Mouse (Mus musculus) MEL (cell line): ENCODE data around the gene Srbd1. TPM values are rescaled to one million over a fixed set of nuclear protein-coding genes. Genes with fewer than 3 reads are reported as not detected.

ENCODE experiments used
- DNase-seq: peaks from one replicate; pipeline ENCODE4 v3.0.0; 2011; ENCODE audit warnings: low read depth, low spot score
- H3K27ac ChIP-seq: 2 replicates; pipeline ENCODE4 v1.5.1; 2012; ENCODE audit warnings: low read depth, mild to moderate bottlenecking, control low read depth, low read length, moderate library complexity; ENCODE audit not compliant: control insufficient read depth
- H3K27me3 ChIP-seq, 2 experiments: fragments of 150-350 bp in 1 of 2; sonication (generic) in 1 of 2; 2 replicates each; pipeline ENCODE4 v1.6.1; 2012; ENCODE audit warnings: low read length in 2 of 2, mild to moderate bottlenecking in 2 of 2, improper control_type of control experiment in 1 of 2, moderate library complexity in 1 of 2; ENCODE audit not compliant: insufficient read depth in 2 of 2, control insufficient read depth in 1 of 2
- H3K36me3 ChIP-seq, 2 experiments: 2 replicates each; pipeline ENCODE4 v1.6.1; 2012 to 2014; ENCODE audit warnings: low read length in 2 of 2, improper control_type of control experiment in 1 of 2, inconsistent platforms in 1 of 2, mild to moderate bottlenecking in 1 of 2; ENCODE audit not compliant: insufficient read depth in 2 of 2, control insufficient read depth in 1 of 2
- H3K4me1 ChIP-seq, 2 experiments: fragments of 150-350 bp in 1 of 2; sonication (generic) in 1 of 2; 2 replicates each; pipeline ENCODE4 v1.6.1; 2012; ENCODE audit warnings: low read length in 2 of 2, improper control_type of control experiment in 1 of 2, mild to moderate bottlenecking in 1 of 2; ENCODE audit not compliant: insufficient read depth in 2 of 2, control insufficient read depth in 1 of 2
- H3K4me3 ChIP-seq, 2 experiments: fragments of 150-350 bp in 1 of 2; sonication (generic) in 1 of 2; 2 replicates each; pipeline ENCODE4 v1.5.1; 2012; ENCODE audit warnings: low read depth in 2 of 2, low read length in 2 of 2, mild to moderate bottlenecking in 2 of 2, moderate library complexity in 2 of 2, control low read depth in 1 of 2, improper control_type of control experiment in 1 of 2; ENCODE audit not compliant: control insufficient read depth in 1 of 2, insufficient read depth in 1 of 2
- H3K79me2 ChIP-seq: 2 replicates; pipeline ENCODE4 v1.6.1; 2012; ENCODE audit warnings: mild to moderate bottlenecking, low read length, moderate library complexity; ENCODE audit not compliant: control insufficient read depth, poor library complexity, insufficient read depth
- H3K9ac ChIP-seq: 2 replicates; pipeline ENCODE4 v1.6.1; 2012; ENCODE audit warnings: low read depth, mild to moderate bottlenecking, control low read depth, low read length, moderate library complexity; ENCODE audit not compliant: control insufficient read depth, poor library complexity, severe bottlenecking
- H3K9me3 ChIP-seq: fragments of 150-350 bp; sonication (generic); replicated peaks from 2 replicates; pipeline ENCODE4 v1.6.1; 2012; ENCODE audit warnings: mild to moderate bottlenecking, low read length, improper control_type of control experiment, moderate library complexity; ENCODE audit not compliant: insufficient read depth
- BHLHE40 ChIP-seq: IDR thresholded peaks from 2 replicates; pipeline ENCODE4 v1.6.1; 2012; ENCODE audit warnings: low read depth, mild to moderate bottlenecking, inconsistent platforms, low read length, improper control_type of control experiment, borderline replicate concordance
- CHD1 ChIP-seq: IDR thresholded peaks from 2 replicates; pipeline ENCODE4 v1.6.1; 2012; ENCODE audit warnings: low read depth, mild to moderate bottlenecking, inconsistent platforms, low read length, improper control_type of control experiment
- CHD2 ChIP-seq: IDR thresholded peaks from 2 replicates; pipeline ENCODE4 v1.6.1; 2011; ENCODE audit warnings: low read length, improper control_type of control experiment
- CTCF ChIP-seq, 3 experiments: IDR thresholded peaks in 2 of 3; conservative IDR thresholded peaks in 1 of 3; 2 replicates each; pipeline ENCODE4 v1.5.1; 2011 to 2012; ENCODE audit warnings: low read length in 3 of 3, low read depth in 2 of 3, mild to moderate bottlenecking in 2 of 3, improper control_type of control experiment in 1 of 3, inconsistent platforms in 1 of 3, mixed read lengths in 1 of 3, moderate library complexity in 1 of 3; ENCODE audit not compliant: control insufficient read depth in 1 of 3, insufficient read depth in 1 of 3, poor library complexity in 1 of 3, severe bottlenecking in 1 of 3
- ELF1 ChIP-seq: IDR thresholded peaks from 2 replicates; pipeline ENCODE4 v1.6.1; 2014; ENCODE audit warnings: low read depth, mild to moderate bottlenecking, inconsistent platforms, low read length, improper control_type of control experiment, moderate library complexity
- EP300 ChIP-seq, 2 experiments: IDR thresholded peaks; 2 replicates each; pipeline ENCODE4 v1.6.1; 2011; ENCODE audit warnings: improper control_type of control experiment in 2 of 2, low read length in 2 of 2, low read depth in 1 of 2, mild to moderate bottlenecking in 1 of 2
- GABPA ChIP-seq: IDR thresholded peaks from 2 replicates; pipeline ENCODE4 v1.6.1; 2012; ENCODE audit warnings: low read depth, mild to moderate bottlenecking, inconsistent platforms, low read length, improper control_type of control experiment, moderate library complexity
- GATA1 ChIP-seq: IDR thresholded peaks from 2 replicates; pipeline ENCODE4 v1.6.1; 2011; ENCODE audit warnings: low read depth, low read length, improper control_type of control experiment
- HCFC1 ChIP-seq: IDR thresholded peaks from 2 replicates; pipeline ENCODE4 v1.6.1; 2012; ENCODE audit warnings: low read depth, mild to moderate bottlenecking, inconsistent platforms, low read length, improper control_type of control experiment, moderate library complexity
- JUND ChIP-seq: IDR thresholded peaks from 2 replicates; pipeline ENCODE4 v1.6.1; 2011; ENCODE audit warnings: low read depth, mild to moderate bottlenecking, improper control_type of control experiment, low read length
- MAX ChIP-seq: IDR thresholded peaks from 2 replicates; pipeline ENCODE4 v1.6.1; 2011; ENCODE audit warnings: low read length, improper control_type of control experiment
- MAZ ChIP-seq: IDR thresholded peaks from 2 replicates; pipeline ENCODE4 v1.6.1; 2012; ENCODE audit warnings: low read depth, mild to moderate bottlenecking, inconsistent platforms, low read length, improper control_type of control experiment
- MEF2A ChIP-seq: IDR thresholded peaks from 2 replicates; pipeline ENCODE4 v1.6.1; 2014; ENCODE audit warnings: low read depth, mild to moderate bottlenecking, inconsistent platforms, low read length, improper control_type of control experiment; ENCODE audit not compliant: poor library complexity, insufficient replicate concordance, severe bottlenecking; ENCODE audit errors: extremely low read depth
- MXI1 ChIP-seq: IDR thresholded peaks from 2 replicates; pipeline ENCODE4 v1.6.1; 2011; ENCODE audit warnings: mild to moderate bottlenecking, low read depth, low read length, improper control_type of control experiment
- MYC ChIP-seq: IDR thresholded peaks from 2 replicates; pipeline ENCODE4 v1.6.1; 2011; ENCODE audit warnings: low read depth, mild to moderate bottlenecking, low read length, improper control_type of control experiment, moderate library complexity
- NELFE ChIP-seq: IDR thresholded peaks from 2 replicates; pipeline ENCODE4 v1.6.1; 2011; ENCODE audit warnings: low read depth, low read length, improper control_type of control experiment
- POLR2AphosphoS2 ChIP-seq: IDR thresholded peaks from 2 replicates; pipeline ENCODE4 v1.6.1; 2011; ENCODE audit warnings: low read length, improper control_type of control experiment
- POLR2AphosphoS5 ChIP-seq: IDR thresholded peaks from 2 replicates; pipeline ENCODE4 v1.6.1; 2012; ENCODE audit warnings: low read depth, borderline replicate concordance, mild to moderate bottlenecking, inconsistent platforms, low read length, moderate library complexity, mixed read lengths
- RAD21 ChIP-seq: IDR thresholded peaks from 2 replicates; pipeline ENCODE4 v1.6.1; 2011; ENCODE audit warnings: mild to moderate bottlenecking, low read depth, low read length, improper control_type of control experiment
- SIN3A ChIP-seq: IDR thresholded peaks from 2 replicates; pipeline ENCODE4 v1.6.1; 2012; ENCODE audit warnings: low read length, improper control_type of control experiment, inconsistent platforms
- TAL1 ChIP-seq: IDR thresholded peaks from 2 replicates; pipeline ENCODE4 v1.6.1; 2012; ENCODE audit warnings: mild to moderate bottlenecking, inconsistent platforms, low read length, moderate library complexity, mixed read lengths
- TCF12 ChIP-seq: IDR thresholded peaks from 2 replicates; pipeline ENCODE4 v1.6.1; 2014; ENCODE audit warnings: low read depth, mild to moderate bottlenecking, inconsistent platforms, low read length, improper control_type of control experiment, moderate library complexity
- USF2 ChIP-seq, 2 experiments: IDR thresholded peaks; 2 replicates each; pipeline ENCODE4 v1.6.1; 2011 to 2012; ENCODE audit warnings: improper control_type of control experiment in 2 of 2, low read length in 2 of 2, borderline replicate concordance in 1 of 2, inconsistent platforms in 1 of 2, low read depth in 1 of 2, mild to moderate bottlenecking in 1 of 2; ENCODE audit not compliant: insufficient read depth in 1 of 2
- ZKSCAN1 ChIP-seq: IDR thresholded peaks from 2 replicates; pipeline ENCODE4 v1.6.1; 2012; ENCODE audit warnings: low read depth, mild to moderate bottlenecking, inconsistent platforms, low read length, improper control_type of control experiment, moderate library complexity
- ZMIZ1 ChIP-seq: IDR thresholded peaks from 2 replicates; pipeline ENCODE4 v1.6.1; 2012; ENCODE audit warnings: low read depth, mild to moderate bottlenecking, inconsistent platforms, low read length, improper control_type of control experiment, moderate library complexity
- ZNF384 ChIP-seq: IDR thresholded peaks from 2 replicates; pipeline ENCODE4 v1.6.1; 2012; ENCODE audit warnings: low read depth, mild to moderate bottlenecking, inconsistent platforms, low read length, improper control_type of control experiment
- polyA plus RNA-seq, 2 experiments: library from polyadenylated mRNA; stranded (reverse) in 1 of 2; unstranded in 1 of 2; fragments of >175 nt in 1 of 2; fragments of >200 nt in 1 of 2; gene quantifications; 2 replicates each; pipeline versions ENCODE4 v1.2.1 to v1.2.4; 2012; ENCODE audit warnings: low replicate concordance in 2 of 2, low read depth in 1 of 2; ENCODE audit not compliant: insufficient read length in 2 of 2, insufficient read depth in 1 of 2, missing spikeins in 1 of 2
- total RNA-seq: library from RNA; depleted of rRNA; stranded (reverse); fragments of 300-350 nt; gene quantifications from 2 replicates; pipeline ENCODE4 v1.2.3, GENCODE M21; 2012

The Srbd1 gene
- total and polyA plus RNA-seq, 3 experiments: 14.9 to 30.5 TPM; not detected in 1

GRCm38 (mm10) chr17:86156999-86157398, 12.0 kb upstream of the Srbd1 start:
- no peaks in the 10 kb centered on the region for H3K9me3 ChIP-seq
- H3K36me3 ChIP-seq: no peaks in the 10 kb centered on the region
- H3K4me1 ChIP-seq: no peaks in the 10 kb centered on the region
- TF ChIP-seq MEF2A (no peak), MAZ (no peak), ZKSCAN1 (no peak), GABPA (no peak), HCFC1 (no peak), TCF12 (no peak), CTCF (IDR thresholded peaks at IDR 0.05 in 2 of 3, conservative IDR thresholded peaks at IDR 0.05 in 1 of 3; ENCODE audit: control insufficient read depth in 1 of 3, insufficient read depth in 1 of 3, low read depth in 2 of 3, low read length in 3 of 3, poor library complexity in 1 of 3, severe bottlenecking in 1 of 3) (no peak), MAX (no peak), POLR2AphosphoS2 (no peak), USF2 (IDR thresholded peaks at IDR 0.05; ENCODE audit: borderline replicate concordance in 1 of 2, insufficient read depth in 1 of 2, low read depth in 1 of 2, low read length in 2 of 2) (no peak), NELFE (no peak), BHLHE40 (no peak), JUND (no peak), MYC (no peak), RAD21 (no peak), ZNF384 (no peak), ZMIZ1 (no peak), TAL1 (no peak), GATA1 (no peak)
- H3K27me3 ChIP-seq: no peaks in the 10 kb centered on the region; a peak in 1 of 4 replicates
- H3K9ac ChIP-seq: no peak overlapping the region
- no peak for DNase-seq
- no peak overlapping the region for H3K27ac ChIP-seq
- no peaks in the 10 kb centered on the region for H3K79me2 ChIP-seq
- H3K4me3 ChIP-seq: no peak overlapping the region

GRCm38 (mm10) chr17:86150867-86151348, 5.9 kb upstream of the Srbd1 start:
- H3K27me3 ChIP-seq: no peaks in the 10 kb centered on the region; a peak in 1 of 4 replicates
- H3K9me3 ChIP-seq: no peaks in the 10 kb centered on the region
- TF ChIP-seq EP300 (IDR thresholded peaks at IDR 0.05; ENCODE audit: low read depth in 1 of 2, low read length in 2 of 2) (no peak), HCFC1 (peak; percentile 30; the same call in 1 of the 2 replicates), JUND (no peak; the same call in 1 of the 2 replicates), MYC (peak; percentile 83), POLR2AphosphoS2 (no peak), MXI1 (peak; percentile 74), ZMIZ1 (no peak), CHD1 (no peak), CHD2 (peak; percentile 88), POLR2AphosphoS5 (no peak), MAX (peak; percentile 74), ELF1 (peak; percentile 65; the same call in 1 of the 2 replicates), GATA1 (peak; percentile 27; the same call in 1 of the 2 replicates), SIN3A (peak; percentile 37; the same call in 1 of the 2 replicates)
- TF ChIP-seq, all 39 proteins: peak for 8
- no peak overlapping the region for H3K9ac ChIP-seq
- peak; percentile 90 for DNase-seq
- peaks cover 0 to 3% of the 10 kb centered on the region in 2 experiments; a peak in 1 of 4 replicates for H3K36me3 ChIP-seq
- no peak overlapping the region for H3K4me3 ChIP-seq
- H3K79me2 ChIP-seq: no peaks in the 10 kb centered on the region
- no peak overlapping the region for H3K27ac ChIP-seq
- H3K4me1 ChIP-seq: peaks cover 0 to 6% of the 10 kb centered on the region in 2 experiments; a peak in 1 of 4 replicates
